Mouse (Mus musculus): ENCODE results near the gene Ifitm7.

DNA sequence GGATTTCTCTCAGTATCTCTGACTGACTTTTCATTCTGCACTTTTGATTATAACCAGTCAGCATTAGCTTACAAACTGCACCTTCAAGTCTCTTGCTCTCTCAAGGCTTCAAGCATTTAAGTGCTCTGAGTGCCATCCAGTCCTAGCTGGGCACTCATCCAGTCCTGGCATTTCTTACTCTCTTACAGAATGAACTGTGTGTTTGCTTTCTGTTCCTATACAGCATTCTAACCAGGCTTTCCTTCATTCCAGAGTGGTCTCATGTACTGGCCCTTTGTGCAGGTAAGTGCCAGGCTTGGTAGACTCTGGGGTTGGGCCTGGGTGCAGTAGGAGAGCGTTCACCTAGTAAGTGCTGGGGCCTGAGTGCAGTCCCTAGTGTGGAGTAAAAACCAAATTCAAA, 40.4 kb downstream of the Ifitm7 start:
- TF ChIP-seq POLR2A (IDR thresholded peaks at IDR 0.05; ENCODE audit: insufficient read depth, low read length) (no peak), EP300 (IDR thresholded peaks at IDR 0.05; ENCODE audit: insufficient read depth, low read depth, low read length) (no peak)
